Mouse (Mus musculus) neural tube, embryonic 14.5 days (tissue): ENCODE data around the gene Crls1. TPM values are rescaled to one million over a fixed set of nuclear protein-coding genes. Genes with fewer than 3 reads are reported as not detected.
A peak's percentile ranks its signal among the peaks of the same experiment; 100 is the strongest.

Source experiments
- ATAC-seq: fragments of 200-750 bp; cut with Nextera tagmentation; 2 replicates; pipeline ENCODE4 v1.8.0; 2017; ENCODE audit warnings: low read depth, mild to moderate bottlenecking, moderate TSS enrichment, moderate library complexity
- H3K27ac ChIP-seq: fragments of 300-500 bp; sonication (generic); 2 replicates; pipeline ENCODE4 v1.5.1; 2014; ENCODE audit warnings: low read depth, mild to moderate bottlenecking, control low read depth, low read length, moderate library complexity, mixed read lengths
- H3K27me3 ChIP-seq: fragments of 300-500 bp; sonication (generic); 2 replicates; pipeline ENCODE4 v1.6.1; 2014; ENCODE audit warnings: low read length; ENCODE audit not compliant: control insufficient read depth, insufficient read depth
- H3K36me3 ChIP-seq: fragments of 300-500 bp; sonication (generic); 2 replicates; pipeline ENCODE4 v1.6.1; 2014; ENCODE audit warnings: low read length, mixed read lengths; ENCODE audit not compliant: control insufficient read depth, insufficient read depth
- H3K4me1 ChIP-seq: fragments of 300-500 bp; sonication (generic); 2 replicates; pipeline ENCODE4 v1.6.1; 2014; ENCODE audit warnings: low read length; ENCODE audit not compliant: control insufficient read depth, insufficient read depth
- H3K4me2 ChIP-seq: fragments of 300-500 bp; sonication (generic); 2 replicates; pipeline ENCODE4 v1.6.1; 2014; ENCODE audit warnings: mild to moderate bottlenecking, low read depth, low read length, control low read depth
- H3K4me3 ChIP-seq: fragments of 300-500 bp; sonication (generic); 2 replicates; pipeline ENCODE4 v1.5.1; 2014; ENCODE audit warnings: low read depth, low read length, control low read depth, mixed read lengths
- H3K9ac ChIP-seq: fragments of 300-500 bp; sonication (generic); replicated peaks from 2 replicates; pipeline ENCODE4 v1.6.1; 2014; ENCODE audit warnings: low read depth, mild to moderate bottlenecking, control low read depth, low read length, mixed read lengths
- H3K9me3 ChIP-seq: fragments of 300-500 bp; sonication (generic); 2 replicates; pipeline ENCODE4 v1.6.1; 2016; ENCODE audit warnings: low read length; ENCODE audit not compliant: control insufficient read depth
- WGBS: fragments of 180-500 bp; shearing (Covaris S2); extraction: QIAGEN DNeasy Blood & Tissue Kit; methylation state at CpG from one replicate; pipeline ENCODE4 v1.1.7; 2014; 5-methylcytosine and 5-hydroxymethylcytosine counted together
- polyA plus RNA-seq: library from polyadenylated mRNA; unstranded; fragments of >200 nt; fragmentation: Nextera tagmentation; extraction: Ambion mirVana; gene quantifications from 2 replicates; pipeline ENCODE4 v1.2.1, GENCODE M21; 2014

The Crls1 gene
- polyA plus RNA-seq, 1 experiment from 2014 or later: 11.3 TPM

GRCm38 (mm10) chr2:132876991-132877390 is 30.5 kb downstream of the Crls1 start:
- H3K4me3 ChIP-seq: no peak overlapping the region

GRCm38 (mm10) chr2:132879261-132880044 is 33.0 kb downstream of the Crls1 start:
- Histone ChIP-seq H3K4me1 (0 out of 2 replicates have a peak, but pooled peaks cover 3% of the 10 kb centered on the region), H3K9ac (peak overlapping the region; percentile 57), H3K4me2 (peak overlapping the region; percentile 99), H3K4me3 (peak overlapping the region; percentile 47), H3K27me3 (peaks cover 15% of the 10 kb centered on the region), H3K27ac (no peak overlapping the region), H3K36me3 (no peaks in the 10 kb centered on the region), H3K9me3 (no peaks in the 10 kb centered on the region)
- peak; percentile 87 for ATAC-seq
- under 1% methylated on average over 57 of the region's 58 CpGs for WGBS

More at GRCm38 (mm10) chr2:132876991-132877390, 30.5 kb downstream of the Crls1 start:
- Histone ChIP-seq H3K4me2 (no peak overlapping the region), H3K27ac (no peak overlapping the region), H3K27me3 (peaks cover 15% of the 10 kb centered on the region), H3K36me3 (no peaks in the 10 kb centered on the region), H3K9me3 (no peaks in the 10 kb centered on the region), H3K9ac (no peak overlapping the region), H3K4me1 (0 out of 2 replicates have a peak, but pooled peaks cover 3% of the 10 kb centered on the region)
- no peak for ATAC-seq
- 66% methylated on average over 1 of the region's 1 CpGs for WGBS

- Histone ChIP-seq H3K27ac (no peak within 1 kb of the TSS), H3K36me3 (no peaks in the 10 kb centered on the region), H3K9me3 (no peaks in the 10 kb centered on the region), H3K9ac (peak within 1 kb of the TSS; percentile 57), H3K4me2 (peak within 1 kb of the TSS; percentile 99), H3K27me3 (peaks cover 15% of the 10 kb centered on the region), H3K4me1 (0 out of 2 replicates have a peak, but pooled peaks cover 3% of the 10 kb centered on the region), H3K4me3 (peak within 1 kb of the TSS; percentile 47)
- ATAC-seq: no peak
- 7% methylated on average over 12 of the region's 12 CpGs for WGBS
These were observed 34.6 kb downstream of the Crls1 start, which contains the start of gene Lrrn4 for GRCm38 (mm10) chr2:132880844-132881645. Gene Lrrn4 (minus strand): TSS chr2:132880891.

- no peaks in the 10 kb centered on the region for H3K9me3 ChIP-seq
- 87% methylated on average over 8 of the region's 8 CpGs for WGBS
- no peak for ATAC-seq
These were observed 38.0 kb downstream of the Crls1 start for GRCm38 (mm10) chr2:132884303-132884967.

GRCm38 (mm10) chr2:132885312-132885711 is 38.8 kb downstream of the Crls1 start:
- H3K4me2 ChIP-seq: no peak overlapping the region
- H3K27ac ChIP-seq: no peak overlapping the region
- ATAC-seq: no peak
- H3K4me3 ChIP-seq: no peak overlapping the region
- no peaks in the 10 kb centered on the region for H3K9me3 ChIP-seq
- no peaks in the 10 kb centered on the region for H3K4me1 ChIP-seq
- peaks cover 4% of the 10 kb centered on the region; the same call in 1 of the 2 replicates for H3K27me3 ChIP-seq
- no peaks in the 10 kb centered on the region for H3K36me3 ChIP-seq
- no peak overlapping the region for H3K9ac ChIP-seq
- WGBS: 97% methylated on average over 6 of the region's 7 CpGs

More at GRCm38 (mm10) chr2:132884303-132884967, 38.0 kb downstream of the Crls1 start:
- Histone ChIP-seq H3K9ac (no peak overlapping the region), H3K4me3 (no peak overlapping the region), H3K27me3 (peaks cover 4% of the 10 kb centered on the region; the same call in 1 of the 2 replicates), H3K4me2 (no peak overlapping the region), H3K27ac (no peak overlapping the region), H3K4me1 (no peaks in the 10 kb centered on the region), H3K36me3 (no peaks in the 10 kb centered on the region)

DNA sequence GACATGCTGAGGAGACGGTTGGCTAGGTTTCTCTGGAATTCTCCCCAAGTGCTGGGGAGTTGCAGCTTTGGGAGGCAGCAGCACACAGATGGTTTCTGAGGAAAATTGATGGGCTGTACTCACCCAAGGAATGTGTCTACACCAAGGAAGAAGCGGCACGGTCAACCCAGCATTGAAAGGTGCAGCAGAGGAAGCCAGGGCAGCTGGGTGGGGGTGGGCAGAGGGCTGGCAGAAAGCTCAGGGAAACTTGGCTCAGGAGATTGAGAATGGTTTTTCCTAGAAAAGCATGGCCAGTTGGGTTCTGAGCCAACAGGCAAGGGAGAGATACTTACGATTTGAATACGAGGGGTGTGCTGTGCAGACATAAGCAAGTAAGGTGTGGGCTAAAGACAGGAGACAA is 47.4 kb downstream of the Crls1 start:
- H3K9ac ChIP-seq: no peak overlapping the region
- no peaks in the 10 kb centered on the region for H3K4me1 ChIP-seq
- no peaks in the 10 kb centered on the region for H3K9me3 ChIP-seq
- no peaks in the 10 kb centered on the region for H3K27me3 ChIP-seq
- 86% methylated on average over 5 of the region's 5 CpGs for WGBS
- no peak overlapping the region for H3K27ac ChIP-seq
- H3K4me2 ChIP-seq: no peak overlapping the region
- no peaks in the 10 kb centered on the region for H3K36me3 ChIP-seq
- H3K4me3 ChIP-seq: no peak overlapping the region
- ATAC-seq: no peak

DNA sequence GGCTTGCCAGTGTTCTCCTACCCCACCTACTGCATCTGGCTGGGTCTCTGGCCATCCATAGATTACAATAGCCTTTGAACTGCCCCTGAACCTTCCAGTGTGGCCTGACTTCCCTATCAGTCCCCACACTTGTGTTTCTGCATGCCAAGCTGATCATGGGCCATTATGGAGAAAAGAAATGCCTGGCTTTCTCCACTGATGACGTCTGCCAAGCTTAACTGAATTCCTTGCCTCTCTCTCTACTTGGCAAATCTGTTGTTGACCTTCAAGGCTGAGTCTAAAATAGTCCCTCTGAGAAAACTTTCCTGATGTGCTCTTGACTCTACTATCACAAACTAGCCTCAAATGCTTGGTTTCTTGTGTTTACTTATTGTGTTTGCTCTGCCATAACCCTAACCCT is 51.7 kb downstream of the Crls1 start:
- WGBS: 50% methylated on average over 1 of the region's 1 CpGs

GRCm38 (mm10) chr2:132900596-132900995 is 54.1 kb downstream of the Crls1 start:
- Histone ChIP-seq H3K9ac (no peak overlapping the region), H3K4me3 (no peak overlapping the region), H3K4me2 (no peak overlapping the region), H3K36me3 (no peaks in the 10 kb centered on the region), H3K9me3 (no peaks in the 10 kb centered on the region), H3K4me1 (no peaks in the 10 kb centered on the region), H3K27ac (no peak overlapping the region), H3K27me3 (no peaks in the 10 kb centered on the region)
- WGBS: 90% methylated on average over 1 of the region's 1 CpGs
- ATAC-seq: no peak

More for the DNA sequence above, 51.7 kb downstream of the Crls1 start:
- Histone ChIP-seq H3K27me3 (no peaks in the 10 kb centered on the region), H3K4me3 (no peak overlapping the region), H3K9me3 (no peaks in the 10 kb centered on the region), H3K27ac (no peak overlapping the region), H3K4me2 (no peak overlapping the region), H3K36me3 (no peaks in the 10 kb centered on the region), H3K4me1 (no peaks in the 10 kb centered on the region), H3K9ac (no peak overlapping the region)
- no peak for ATAC-seq
